Mouse (Mus musculus): ENCODE results near the gene Pwwp2a. TPM values are rescaled to one million over a fixed set of nuclear protein-coding genes. Genes with fewer than 3 reads are reported as not detected.
A peak's percentile ranks its signal among the peaks of the same experiment; 100 is the strongest.

Gene Pwwp2a
- total RNA-seq, 2 experiments from 2014 or later = 77.2 to 91.8 TPM

DNA sequence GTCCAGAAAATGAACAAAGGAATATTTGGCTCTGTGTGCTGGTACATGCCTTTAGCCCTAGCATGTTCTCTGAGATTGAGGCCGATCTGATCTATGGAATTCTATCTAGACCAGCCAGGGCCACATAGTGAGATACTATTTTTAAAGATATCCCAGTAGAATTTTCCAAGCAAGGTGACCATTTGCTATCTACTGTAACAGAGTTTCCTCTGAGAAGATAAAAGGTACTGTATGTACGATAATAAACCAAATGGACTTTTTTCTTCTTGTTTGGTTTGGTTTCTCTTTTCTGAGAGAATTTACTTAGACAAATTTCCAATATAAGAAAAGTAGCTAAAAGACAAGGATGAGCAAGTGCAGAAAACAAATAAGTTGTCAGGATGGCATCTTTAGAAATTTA is 26.6 kb downstream of the Pwwp2a start:
- no peak for ATAC-seq (replicated peaks; ENCODE audit: low FRiP score, poor library complexity, severe bottlenecking)

DNA sequence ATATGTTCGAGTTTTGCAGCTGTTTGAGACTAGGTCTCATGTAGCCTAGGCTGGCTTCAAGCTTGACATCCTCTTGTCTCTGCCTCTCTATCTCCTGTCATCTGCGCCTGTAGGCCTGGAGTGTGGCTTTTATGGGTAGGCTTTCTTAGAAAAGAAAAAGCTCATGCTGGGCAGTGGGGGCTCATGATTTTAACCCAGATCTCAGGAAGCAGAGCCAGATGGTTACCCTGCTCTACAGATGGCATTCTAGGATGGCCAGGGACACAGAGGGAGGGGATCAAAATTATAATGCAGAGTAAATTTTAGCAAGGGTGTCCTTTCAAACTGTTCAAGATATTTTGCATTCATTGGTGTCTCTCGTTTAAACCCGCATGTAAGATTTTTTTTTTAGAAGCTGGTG is 30.4 kb downstream of the Pwwp2a start:
- ATAC-seq (replicated peaks; ENCODE audit: low FRiP score, poor library complexity, severe bottlenecking) = no peak

DNA sequence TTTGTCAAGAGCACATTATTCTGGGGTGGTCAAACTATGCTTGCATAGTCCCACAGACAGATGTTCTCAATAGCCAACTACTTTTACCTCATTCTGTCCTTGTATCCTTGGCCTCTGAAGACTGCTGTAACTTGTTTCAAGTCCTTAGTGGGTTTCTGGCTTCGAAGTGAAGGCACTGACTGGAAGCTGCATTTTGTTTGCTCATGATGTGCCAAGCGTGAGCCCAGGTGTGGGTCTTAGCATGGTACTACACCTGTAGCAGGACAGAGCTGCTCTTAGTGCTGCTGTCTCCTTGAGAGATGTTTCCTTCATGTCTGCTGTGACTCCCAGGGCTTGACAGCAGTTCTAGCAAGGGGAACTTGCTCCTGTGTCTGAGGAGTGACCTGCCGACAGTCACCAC is 41.6 kb downstream of the Pwwp2a start:
- ATAC-seq (replicated peaks; ENCODE audit: low FRiP score, poor library complexity, severe bottlenecking) = no peak

DNA sequence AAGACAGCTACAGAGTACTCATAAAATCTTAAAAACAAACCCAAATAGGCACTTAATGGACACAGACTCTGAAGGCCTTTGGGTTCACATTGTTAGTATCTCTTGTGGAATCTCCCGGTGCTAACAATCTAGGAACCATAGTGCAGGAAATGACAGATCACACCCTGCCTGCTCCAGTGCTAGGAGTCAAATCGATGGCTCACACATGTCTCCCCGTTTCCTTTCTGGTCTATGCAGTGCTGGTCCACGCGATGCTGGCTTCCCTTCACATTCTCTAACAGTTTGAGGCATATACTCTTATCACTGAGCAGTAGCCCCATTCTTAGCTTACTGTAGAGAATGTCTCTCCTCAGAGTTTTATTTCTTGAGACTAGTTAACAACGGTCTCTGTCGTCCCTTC is 46.0 kb downstream of the Pwwp2a start:
- ATAC-seq (replicated peaks; ENCODE audit: low FRiP score, poor library complexity, severe bottlenecking) = no peak

DNA sequence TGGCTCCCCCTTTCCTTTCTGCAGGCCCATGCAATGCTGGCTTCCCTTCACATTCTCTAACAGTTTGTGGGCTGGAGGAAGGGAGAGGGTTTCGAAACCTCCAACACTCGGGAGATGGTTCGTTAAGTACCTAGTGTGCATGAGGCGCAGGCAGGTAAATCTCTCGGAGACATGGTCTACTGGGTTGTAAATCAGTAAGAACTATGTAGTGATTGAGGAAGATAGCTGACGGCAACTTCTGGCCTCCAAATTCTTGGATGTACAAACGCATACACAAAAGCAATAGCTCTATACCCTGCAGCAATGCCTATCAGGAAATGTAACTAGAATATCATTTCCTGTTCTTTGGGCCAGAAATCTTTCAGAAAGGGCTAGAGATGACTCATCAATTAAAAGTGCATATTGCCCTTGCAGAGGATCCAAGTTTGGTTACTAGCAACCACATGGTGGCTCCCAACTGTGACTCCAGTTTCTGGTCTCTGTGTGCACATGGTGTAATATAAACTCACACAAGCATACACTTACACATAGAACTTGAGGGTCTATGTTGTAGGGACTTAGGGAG is 47.0 kb downstream of the Pwwp2a start:
- no peak for ATAC-seq (replicated peaks; ENCODE audit: low FRiP score, poor library complexity, severe bottlenecking)

GRCm38 (mm10) chr11:43747233-43748226 is 65.7 kb downstream of the Pwwp2a start, which contains the start of gene Ttc1:
TSS of gene Ttc1 (minus strand) at chr11:43748008.
- ATAC-seq (replicated peaks; ENCODE audit: low FRiP score, poor library complexity, severe bottlenecking) = peak; percentile 100

GRCm38 (mm10) chr11:43751542-43751941 is 69.7 kb downstream of the Pwwp2a start:
- ATAC-seq (replicated peaks; ENCODE audit: low FRiP score, poor library complexity, severe bottlenecking) = no peak

GRCm38 (mm10) chr11:43754568-43754967 is 72.8 kb downstream of the Pwwp2a start:
- no peak for ATAC-seq (replicated peaks; ENCODE audit: low FRiP score, poor library complexity, severe bottlenecking)

- ATAC-seq (replicated peaks; ENCODE audit: low FRiP score, poor library complexity, severe bottlenecking) = no peak
These were observed 73.6 kb downstream of the Pwwp2a start for GRCm38 (mm10) chr11:43755411-43755810.

DNA sequence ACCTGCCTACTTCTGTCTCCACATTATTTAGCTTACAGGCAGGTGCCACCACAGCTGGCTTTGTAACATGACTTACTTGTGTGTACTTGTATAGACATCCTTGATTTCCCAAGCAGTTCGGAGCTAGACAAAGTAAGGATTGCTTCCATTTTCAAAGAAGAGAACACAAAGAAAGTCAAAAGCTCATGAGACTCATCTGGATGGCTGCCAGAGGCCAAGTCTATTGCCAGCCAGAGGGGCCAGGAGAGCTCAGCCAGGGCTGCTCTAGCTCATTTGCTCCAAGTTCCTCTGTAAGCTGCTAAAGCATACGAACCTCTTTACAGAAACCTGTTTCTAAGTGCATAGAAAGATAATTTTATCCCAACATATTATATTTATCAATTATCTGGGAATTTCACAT is 76.6 kb downstream of the Pwwp2a start:
- ATAC-seq (replicated peaks; ENCODE audit: low FRiP score, poor library complexity, severe bottlenecking) = no peak

DNA sequence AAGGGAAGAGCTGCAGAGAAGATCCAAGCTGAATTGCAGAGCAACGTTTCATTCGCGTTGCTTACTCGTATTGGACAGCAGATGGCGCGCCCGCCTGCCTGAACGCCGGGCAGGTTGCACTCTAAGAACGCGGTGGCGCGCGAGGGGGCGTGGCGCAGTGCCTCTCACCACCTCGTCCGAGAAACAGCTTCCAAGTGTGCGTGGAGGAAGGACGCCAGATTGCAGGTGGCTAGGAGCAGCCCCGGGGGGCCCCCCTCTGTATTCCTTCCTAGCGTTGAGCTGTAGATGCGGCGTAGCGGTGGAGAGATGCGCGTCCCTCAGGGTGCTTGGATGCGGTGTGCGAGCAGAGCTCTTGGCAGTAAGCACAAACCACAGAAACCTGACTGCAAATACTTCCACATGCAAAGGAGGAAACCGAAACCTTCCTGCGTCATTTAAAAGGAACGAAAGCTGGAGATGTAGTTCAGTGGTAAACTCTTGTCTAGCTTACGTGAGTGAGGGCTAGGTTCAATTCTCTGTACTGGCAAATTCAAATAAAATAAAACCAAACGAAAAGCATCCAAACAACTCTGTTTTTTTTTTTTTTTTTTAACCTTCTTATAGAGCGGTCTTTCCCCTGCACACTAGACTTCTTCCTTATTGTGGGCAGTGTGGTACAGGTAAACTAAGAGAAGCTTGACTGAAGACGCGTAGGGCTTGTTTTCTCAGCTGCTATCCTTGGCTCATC is 85.3 kb downstream of the Pwwp2a start:
- ATAC-seq (replicated peaks; ENCODE audit: low FRiP score, poor library complexity, severe bottlenecking) = peak; percentile 71; the same call in 1 of the 2 replicates

DNA sequence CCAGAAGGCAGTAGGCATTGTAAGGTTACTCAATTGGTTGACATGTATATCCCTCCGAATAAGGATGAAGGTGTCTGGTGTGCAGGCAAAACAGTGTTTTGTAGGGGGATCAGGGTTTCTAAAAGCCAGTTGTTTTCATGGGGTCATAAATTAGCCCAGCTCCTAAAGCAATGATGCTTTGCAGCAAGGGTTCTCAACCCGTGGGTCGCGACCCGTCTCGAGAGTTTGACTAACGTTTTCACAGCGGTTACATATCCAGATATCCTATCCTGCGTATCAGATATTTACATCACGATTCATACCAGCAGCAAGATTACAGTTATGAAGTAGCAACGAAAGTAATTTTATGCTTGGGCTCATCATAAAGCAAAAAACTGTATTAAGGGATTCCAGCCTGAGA is 86.0 kb downstream of the Pwwp2a start:
- no peak for ATAC-seq (replicated peaks; ENCODE audit: low FRiP score, poor library complexity, severe bottlenecking)

GRCm38 (mm10) chr11:43770110-43770509 is 88.3 kb downstream of the Pwwp2a start:
- no peak for ATAC-seq (replicated peaks; ENCODE audit: low FRiP score, poor library complexity, severe bottlenecking)

Other genes starting within 250 kb of the Pwwp2a start
- gene Slu7, start 248.3 kb upstream of the Pwwp2a start, total RNA-seq (2015; ENCODE audit: low replicate concordance) = 8.8 and 20.5 TPM in 2 replicates
- gene Slu7, start 248.3 kb upstream of the Pwwp2a start, total RNA-seq (2017; ENCODE audit: low replicate concordance) = 44.4 and 47.6 TPM in 2 replicates
- not detected in 2 replicates for gene C1qtnf2, start 207.7 kb upstream of the Pwwp2a start, total RNA-seq (2015; ENCODE audit: low replicate concordance)
- not detected in 2 replicates for gene C1qtnf2, start 207.7 kb upstream of the Pwwp2a start, total RNA-seq (2017; ENCODE audit: low replicate concordance)
- gene Ccnjl, start 153.2 kb upstream of the Pwwp2a start, total RNA-seq (2015; ENCODE audit: low replicate concordance) = not detected in 2 replicates
- gene Ccnjl, start 153.2 kb upstream of the Pwwp2a start, total RNA-seq (2017; ENCODE audit: low replicate concordance) = not detected in 2 replicates
- not detected in 2 replicates for gene 4933415A04Rik, start 95.0 kb upstream of the Pwwp2a start, total RNA-seq (2015; ENCODE audit: low replicate concordance)
- gene 4933415A04Rik, start 95.0 kb upstream of the Pwwp2a start, total RNA-seq (2017; ENCODE audit: low replicate concordance) = not detected in 2 replicates
- gene Fabp6, start 80.5 kb upstream of the Pwwp2a start, total RNA-seq (2015; ENCODE audit: low replicate concordance) = not detected in 2 replicates
- gene Fabp6, start 80.5 kb upstream of the Pwwp2a start, total RNA-seq (2017; ENCODE audit: low replicate concordance) = not detected in 2 replicates
- 15.5 and 41.4 TPM in 2 replicates for gene Ttc1, start 66.0 kb downstream of the Pwwp2a start, total RNA-seq (2015; ENCODE audit: low replicate concordance)
- gene Ttc1, start 66.0 kb downstream of the Pwwp2a start, total RNA-seq (2017; ENCODE audit: low replicate concordance) = 11.3 and 23.1 TPM in 2 replicates
- not detected in 2 replicates for gene Adra1b, start 219.2 kb downstream of the Pwwp2a start, total RNA-seq (2015; ENCODE audit: low replicate concordance)
- not detected in 2 replicates for gene Adra1b, start 219.2 kb downstream of the Pwwp2a start, total RNA-seq (2017; ENCODE audit: low replicate concordance)

Data from erythroid progenitor cell, adult 5-6 weeks (primary cell).